Mouse (Mus musculus): ENCODE data around the gene Fdx1.

DNA sequence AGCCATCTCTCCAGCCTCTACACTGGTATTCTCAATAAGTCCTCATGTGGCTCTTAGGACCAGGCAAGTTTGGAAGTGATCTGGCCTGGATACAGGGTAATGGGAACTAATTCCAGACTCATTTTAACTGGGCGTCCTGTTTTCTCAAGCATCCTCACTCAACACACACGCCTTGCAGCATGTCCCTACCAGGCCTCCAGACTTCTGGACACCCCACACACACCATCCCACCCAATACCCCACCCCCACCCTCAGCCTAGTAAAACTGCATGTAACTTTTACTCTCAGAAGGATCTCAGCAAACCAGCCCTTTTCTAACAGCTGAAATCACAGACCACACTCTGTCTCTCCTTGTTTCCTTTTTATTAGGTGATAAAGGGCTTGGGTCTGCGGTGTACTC lies 35.7 kb downstream of the Fdx1 start:
- TF ChIP-seq CTCF (IDR thresholded peaks at IDR 0.05; ENCODE audit: borderline replicate concordance, control insufficient read depth, extremely low read depth, insufficient read depth, low read length, poor library complexity) = no peak
- TF ChIP-seq POLR2A (IDR thresholded peaks at IDR 0.05; ENCODE audit: control insufficient read depth, extremely low read depth, insufficient read depth, low read length, poor library complexity) = no peak

Data from thymus, adult 2 months (tissue).